Mouse (Mus musculus) retina, embryonic 14.5 days (tissue): ENCODE results near the gene Tvp23a.

Experiments used
- DNase-seq: peaks from one replicate; pipeline ENCODE4 v3.0.0-alpha.2; 2015; ENCODE audit warnings: low spot score

The Tvp23a gene

DNA sequence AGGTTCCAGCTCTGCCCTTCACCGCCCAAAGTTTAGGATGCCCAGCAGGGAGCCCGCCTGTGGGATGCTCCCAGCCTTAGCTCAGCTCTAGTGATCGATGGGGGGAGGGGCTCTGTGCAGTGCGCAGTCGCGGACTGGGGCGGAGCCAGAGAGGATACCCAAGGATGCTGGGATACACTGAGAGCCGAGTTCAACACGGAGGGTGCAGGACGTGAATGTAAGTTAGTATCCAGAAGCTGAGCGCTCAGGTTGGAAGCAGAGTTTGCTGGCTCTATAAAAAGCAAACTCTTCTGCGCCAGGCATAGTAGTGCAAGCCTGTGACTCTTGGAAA, at the start of gene Tvp23a:
Gene Tvp23a, minus strand, starts transcription at position 99 of the 331 bp plus-strand sequence.
- peak; percentile 92 for DNase-seq

DNA sequence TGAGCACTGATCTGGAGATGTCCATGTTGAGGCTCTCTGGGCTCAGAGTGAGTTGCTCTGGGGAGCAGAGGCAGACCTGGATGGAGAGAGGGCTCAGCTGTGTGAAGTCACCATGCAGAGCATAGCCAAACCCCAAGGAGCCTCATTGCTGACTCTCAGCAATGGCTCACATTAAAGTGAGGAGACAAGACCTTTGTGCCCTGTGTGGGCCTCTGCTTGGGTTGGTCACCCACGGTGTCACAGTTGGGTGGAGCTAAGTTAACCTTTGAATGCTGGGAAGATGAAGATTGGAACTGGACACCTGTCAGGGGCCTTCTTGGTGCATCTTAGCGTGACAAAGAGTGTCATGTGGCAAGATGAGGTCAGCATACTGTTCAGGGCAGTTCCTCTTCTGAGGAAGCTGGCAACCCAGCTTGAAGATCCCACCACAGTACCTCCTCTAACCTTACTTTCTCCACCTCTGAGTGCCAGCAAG, 48.7 kb upstream of the Tvp23a start:
- no peak for DNase-seq

DNA sequence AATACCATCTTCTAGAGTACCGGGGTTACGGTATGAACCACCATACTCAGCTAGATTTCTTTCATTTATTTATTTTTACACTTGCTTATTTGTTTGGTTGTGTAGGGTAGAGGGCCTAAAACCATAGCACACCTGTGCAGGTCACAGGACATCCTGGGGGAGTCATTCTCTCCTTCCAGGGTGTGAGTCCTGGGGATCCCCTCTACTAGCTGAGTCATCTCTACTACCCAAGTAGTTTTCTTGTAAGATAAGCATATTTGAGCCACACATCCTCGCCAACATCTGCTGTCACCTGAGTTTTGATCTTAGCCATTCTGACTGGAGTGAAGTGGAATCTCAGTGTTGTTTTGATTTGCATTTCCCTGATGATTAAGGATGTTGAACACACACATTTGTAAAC, 45.4 kb upstream of the Tvp23a start:
- DNase-seq, result no peak

DNA sequence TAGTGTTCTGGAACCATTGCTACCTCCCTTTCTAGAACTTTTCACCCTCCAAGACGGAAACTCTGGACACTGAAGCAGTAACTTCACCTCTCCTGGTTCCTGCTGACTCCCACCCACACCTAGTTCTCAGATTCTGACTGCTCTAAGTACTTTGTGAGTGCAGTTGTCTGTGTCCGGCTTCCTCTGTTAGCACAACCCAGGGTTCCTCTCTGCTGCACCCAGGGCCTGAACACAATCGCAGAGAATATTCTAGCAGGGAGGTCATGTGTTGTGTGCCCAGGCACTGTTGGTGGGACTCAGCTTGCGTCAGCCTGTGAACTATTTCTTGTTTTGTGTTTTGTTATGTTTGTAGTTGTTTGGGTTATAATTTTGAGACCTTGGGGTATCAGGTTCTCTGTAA, 44.6 kb upstream of the Tvp23a start:
- DNase-seq, result no peak

DNA sequence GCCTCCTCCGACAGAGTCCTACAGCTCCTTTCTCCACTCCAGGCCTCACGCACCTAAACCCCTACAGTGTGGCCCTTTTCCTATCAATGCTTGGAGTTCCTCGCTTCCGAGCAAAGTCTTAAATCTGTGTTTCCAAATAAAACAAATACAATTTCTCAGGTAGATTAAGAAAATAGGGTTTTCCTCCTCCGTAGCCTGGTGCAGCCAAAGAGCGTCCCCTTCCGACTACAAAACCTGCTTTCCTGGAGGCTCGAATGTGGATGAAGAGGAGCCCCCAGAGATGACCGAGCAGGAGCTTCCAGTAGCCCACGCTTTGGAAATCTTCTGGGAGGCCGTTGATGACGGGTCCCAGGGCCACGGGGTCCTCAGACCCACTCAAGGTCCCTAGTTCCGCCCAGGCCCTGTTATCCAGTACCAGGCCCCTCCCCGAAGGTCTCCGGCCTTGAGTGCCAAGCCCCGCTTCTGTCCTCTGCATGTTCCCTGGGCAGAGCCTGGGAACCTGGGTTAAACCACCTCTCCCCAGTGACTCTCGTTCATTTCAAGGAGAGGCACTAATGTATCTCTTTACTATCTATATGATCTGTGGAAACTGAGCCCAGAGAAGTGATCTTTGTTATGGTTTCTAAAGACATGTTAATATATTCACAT, 43.5 kb upstream of the Tvp23a start:
- DNase-seq, result no peak

DNA sequence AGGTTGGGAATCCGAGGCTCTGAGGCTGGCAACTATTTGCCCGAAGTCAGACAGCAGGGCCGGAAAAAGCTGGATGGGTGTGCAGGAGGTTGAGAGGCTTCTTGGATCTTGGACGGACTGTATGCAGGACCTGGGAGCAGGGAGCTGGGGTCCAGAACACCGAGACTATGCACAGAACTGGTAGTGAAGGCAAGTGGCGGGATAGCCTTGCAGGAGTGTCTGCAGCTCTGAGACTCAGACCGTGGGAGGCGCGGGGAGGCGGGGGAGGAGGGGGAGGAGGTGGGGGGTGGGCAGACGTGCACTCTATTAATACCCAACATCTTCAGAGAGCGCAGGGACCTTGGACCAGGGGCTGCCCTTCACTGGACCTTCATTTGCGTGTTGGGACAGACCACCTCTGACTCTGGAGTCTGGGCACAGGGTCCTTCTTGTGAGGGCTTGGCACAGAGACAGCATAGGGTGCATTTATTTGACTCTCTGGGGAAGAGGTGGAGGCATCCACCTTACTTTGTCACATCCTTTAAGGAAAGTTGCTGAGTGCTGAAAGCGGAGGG, 42.8 kb upstream of the Tvp23a start:
- DNase-seq, result no peak

DNA sequence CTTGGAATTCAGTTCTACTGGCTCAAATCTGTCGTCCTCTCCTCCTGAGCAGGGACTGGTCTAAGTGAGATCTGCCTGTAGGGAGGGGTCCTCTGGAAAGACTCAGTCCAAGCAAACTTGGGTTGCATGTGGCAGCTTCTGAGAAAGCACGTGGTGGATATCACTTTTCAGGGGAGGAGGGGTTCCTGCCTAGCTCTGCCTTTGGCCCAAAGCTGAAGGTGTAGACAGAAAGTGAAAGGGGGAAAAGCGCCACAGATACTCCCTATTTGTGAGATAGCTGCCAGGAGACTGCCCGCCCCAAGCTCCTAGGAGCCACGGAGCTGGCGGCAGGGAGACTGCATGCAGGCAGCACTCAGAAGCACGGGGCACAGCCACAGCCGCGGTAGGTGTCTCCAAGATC, 42.3 kb upstream of the Tvp23a start:
- DNase-seq, result no peak

DNA sequence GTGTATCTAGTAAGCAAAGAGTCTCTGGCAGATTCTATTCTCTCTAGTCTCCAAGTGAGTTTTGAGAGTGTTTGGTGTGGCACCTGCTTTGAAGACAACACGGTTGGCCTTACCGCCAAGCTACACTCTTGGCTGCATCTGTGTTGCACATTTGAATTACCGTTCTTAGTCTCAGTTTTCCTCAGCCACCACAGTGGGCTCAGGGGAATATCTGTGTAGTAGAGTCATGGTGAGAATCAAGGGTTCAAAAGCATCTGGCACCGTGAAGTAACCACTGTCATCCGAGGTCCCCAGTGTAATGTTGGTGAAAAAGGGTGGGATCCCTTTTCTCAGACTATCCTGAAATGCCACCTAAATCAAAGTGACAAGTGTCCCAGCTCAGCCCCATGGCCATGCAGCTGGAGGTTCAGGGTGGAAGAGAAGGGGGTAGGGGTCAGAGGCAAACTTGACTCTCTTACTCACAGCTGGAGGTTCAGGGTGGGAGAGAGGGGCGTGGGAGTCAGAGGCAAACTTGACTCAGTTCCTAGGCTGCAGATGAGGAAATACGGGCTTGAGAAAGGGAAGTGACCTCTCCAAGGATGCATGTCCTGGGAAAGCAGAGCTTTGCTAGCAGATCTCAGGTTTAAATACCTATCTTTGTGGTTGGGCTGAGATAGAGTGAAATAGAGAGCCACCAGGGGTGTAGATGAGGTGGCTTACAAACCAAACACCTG, 41.8 kb upstream of the Tvp23a start:
- DNase-seq, result no peak

DNA sequence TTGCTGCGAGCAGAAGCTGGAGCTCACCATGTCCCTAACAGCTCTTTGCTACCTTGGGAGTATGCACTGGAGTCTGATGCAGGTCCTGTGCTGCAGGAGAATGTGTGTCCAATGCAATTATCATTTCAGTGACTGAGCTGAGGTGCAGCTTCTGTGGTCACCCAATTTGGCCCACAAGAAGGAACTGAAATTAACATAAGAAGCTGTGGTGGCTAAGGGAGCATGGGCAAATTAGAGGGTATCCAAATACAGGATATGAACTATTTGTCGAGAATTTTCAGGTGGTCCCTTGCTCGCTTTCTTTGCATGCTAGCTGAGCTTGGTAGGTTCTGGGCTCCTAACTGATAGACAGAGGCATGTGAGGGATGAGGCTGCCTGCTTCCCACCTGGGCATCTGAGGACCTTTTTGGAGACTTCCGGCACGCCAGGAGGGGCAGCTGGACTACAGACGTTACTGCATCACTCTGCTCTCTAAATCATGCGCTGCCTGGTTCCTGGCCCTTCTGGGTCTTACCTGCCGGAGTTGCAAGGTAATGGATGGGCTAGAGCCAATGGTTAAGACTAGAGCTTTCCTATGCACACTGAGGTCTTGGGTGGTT, 40.8 kb upstream of the Tvp23a start:
- no peak for DNase-seq

DNA sequence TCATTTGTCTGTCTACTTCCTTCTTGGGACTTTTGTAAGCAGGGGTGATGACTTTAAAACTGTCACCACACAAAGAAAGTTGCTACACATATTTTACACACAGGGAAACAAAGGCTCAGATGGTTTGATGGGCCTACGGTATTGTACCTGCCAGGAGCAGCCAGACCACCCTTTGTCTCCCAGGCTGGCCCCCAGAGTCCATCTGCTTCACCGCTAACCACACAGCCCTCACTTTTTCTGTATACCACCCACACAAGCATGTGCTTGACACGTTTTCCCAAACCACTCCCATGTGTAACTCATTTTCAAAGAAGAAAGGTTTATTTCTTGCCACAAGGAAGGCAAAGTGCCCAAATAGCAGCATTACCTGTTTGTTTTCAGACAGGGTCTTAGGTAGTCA, 39.8 kb upstream of the Tvp23a start:
- DNase-seq, result no peak

DNA sequence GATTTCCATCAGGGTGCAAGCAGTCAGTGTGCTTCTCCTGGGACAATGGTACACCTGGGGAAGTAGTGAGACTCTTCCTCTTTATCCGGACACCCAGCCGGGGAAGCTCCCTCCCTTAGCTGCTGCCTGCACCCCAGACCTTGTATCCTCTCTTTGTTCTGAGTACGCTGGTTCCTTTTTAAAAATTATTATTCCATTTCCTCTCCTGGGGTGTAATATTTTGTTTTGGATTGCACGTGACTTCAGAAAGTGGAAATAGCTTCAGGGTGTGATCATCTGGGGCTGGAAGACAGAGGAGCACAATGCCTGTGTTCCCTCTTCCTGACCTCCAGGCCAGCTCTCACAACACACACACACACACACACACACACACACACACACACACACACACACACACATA, 35.2 kb upstream of the Tvp23a start:
- no peak for DNase-seq

DNA sequence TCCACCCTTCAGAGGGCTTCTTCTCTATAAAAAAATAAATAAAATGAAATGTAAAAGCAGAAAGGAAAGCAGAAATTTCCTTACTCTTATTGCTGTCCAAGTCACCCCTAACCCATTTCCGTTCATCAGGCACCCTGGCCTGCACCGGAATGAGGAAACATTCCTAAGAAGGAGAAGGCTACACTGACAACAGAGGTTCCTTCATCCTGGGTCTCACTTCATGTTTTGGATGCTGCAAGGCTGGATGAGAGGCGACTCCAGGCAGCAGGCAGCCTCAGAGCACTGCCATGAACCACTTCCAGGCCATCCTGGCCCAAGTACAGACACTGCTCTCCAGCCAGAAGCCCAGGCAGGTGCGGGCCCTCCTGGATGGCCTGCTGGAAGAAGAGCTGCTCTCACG, 32.7 kb upstream of the Tvp23a start, which contains the start of gene Ciita:
Gene Ciita, plus strand, starts transcription at position 203 of the 400 bp plus-strand sequence.
- DNase-seq, result no peak

DNA sequence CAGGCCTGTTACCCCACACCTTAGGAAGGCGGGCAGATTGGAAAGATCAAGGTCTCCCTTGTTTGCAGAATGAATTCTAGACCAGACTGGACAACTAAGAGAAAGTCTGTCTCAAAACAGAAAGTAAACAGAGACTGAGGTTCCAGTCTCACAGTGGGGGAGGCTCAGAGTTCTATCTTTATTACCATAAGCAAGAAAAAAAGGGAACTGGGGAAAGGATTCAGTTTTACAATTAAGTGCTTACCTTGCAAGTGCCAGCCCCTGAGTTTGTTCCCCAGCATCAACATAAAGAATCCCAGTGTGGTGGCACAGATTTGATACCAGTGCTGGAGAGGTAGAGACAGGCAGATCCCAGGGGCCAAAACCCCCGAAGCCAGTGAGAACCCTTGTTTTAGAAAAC, 28.8 kb upstream of the Tvp23a start:
- DNase-seq, result no peak

DNA sequence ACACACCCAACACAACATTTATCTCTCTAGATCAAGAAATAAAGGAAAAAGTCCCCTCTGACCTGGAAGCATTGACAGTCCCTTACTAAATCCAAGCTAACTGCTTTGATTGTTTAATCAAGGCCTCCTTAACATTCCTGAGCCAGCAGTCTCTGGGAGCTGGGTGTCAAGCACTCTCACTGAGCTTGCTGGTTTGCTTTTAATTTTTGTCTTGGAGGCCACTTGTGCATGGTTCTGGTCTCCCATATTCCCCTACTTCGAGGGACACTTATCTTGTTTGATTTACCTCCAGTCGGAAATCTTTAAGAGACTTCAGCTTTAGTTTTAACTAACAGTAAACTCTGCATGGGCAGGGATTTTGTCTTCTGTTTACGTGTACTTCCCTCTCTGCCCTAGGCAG, 27.8 kb upstream of the Tvp23a start:
- DNase-seq, result no peak

DNA sequence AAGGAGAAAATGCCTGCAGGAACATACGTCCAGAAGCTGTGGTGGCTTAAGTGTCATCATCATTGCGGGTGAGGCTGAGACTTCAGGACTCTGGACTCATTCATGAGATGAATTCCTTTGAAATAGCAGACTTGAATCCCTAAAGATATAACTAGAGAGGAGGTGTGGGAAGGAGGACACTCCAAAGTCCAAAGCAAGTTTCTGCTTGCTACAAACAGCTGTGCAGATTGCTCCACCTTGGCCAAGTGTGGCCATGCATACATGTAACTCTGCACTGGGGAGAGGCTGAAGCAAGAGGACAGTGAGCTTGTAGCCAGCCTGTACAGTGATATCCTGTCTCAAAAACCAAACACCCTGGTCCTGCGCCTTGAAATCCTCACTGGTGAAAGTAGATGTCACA, 24.8 kb upstream of the Tvp23a start:
- no peak for DNase-seq

DNA sequence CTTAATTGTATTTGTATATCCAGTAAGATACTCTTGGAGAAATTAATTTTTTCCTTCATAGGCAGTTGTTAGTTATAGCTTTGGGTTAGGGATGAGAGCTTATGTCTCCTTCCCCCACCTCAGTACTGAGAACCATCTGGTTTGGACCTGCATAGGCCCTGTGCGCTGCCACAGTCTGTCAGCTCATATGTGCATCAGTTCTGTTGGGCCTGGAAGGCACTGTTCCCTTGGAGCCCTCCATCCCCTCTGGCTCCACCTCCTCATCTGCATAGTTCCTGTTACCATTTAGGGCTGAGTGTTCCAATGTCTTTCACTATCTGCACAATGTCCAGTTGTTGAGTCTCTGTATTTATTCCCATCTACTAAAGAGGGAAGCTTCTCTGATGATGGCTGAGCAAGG, 21.0 kb upstream of the Tvp23a start:
- DNase-seq, result no peak

DNA sequence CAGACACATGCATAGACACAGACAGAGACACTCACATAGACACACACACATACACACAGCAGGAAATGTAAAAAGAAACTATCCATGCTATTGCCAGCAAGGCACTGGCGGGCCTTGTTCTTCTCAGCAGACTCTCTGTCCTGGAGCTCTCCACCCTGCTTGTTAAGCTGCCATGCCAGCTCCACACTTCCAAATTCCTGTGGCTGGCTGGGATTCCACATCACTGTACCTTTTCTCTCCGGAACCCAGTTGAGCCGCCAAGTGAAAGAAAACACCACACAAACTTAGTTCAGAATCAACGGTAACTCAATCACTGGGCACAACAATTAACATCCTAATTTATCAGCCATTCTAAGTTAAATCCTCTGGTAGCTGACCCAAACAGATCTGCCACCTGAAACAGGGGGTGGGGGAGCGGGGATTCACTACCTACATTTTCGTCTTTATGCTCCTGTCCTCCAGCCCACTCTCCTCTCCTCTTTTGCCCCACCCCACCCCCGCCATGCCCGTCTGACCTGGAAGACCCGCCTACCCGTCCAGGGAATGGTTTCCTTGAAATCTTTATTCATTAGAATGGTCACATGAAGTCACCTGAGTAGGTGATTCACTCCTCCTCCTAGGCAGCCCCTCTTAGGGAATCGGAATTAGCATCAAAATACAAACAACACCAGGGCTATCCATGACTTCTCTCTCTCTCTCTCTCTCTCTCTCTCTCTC, 20.4 kb upstream of the Tvp23a start:
- no peak for DNase-seq

DNA sequence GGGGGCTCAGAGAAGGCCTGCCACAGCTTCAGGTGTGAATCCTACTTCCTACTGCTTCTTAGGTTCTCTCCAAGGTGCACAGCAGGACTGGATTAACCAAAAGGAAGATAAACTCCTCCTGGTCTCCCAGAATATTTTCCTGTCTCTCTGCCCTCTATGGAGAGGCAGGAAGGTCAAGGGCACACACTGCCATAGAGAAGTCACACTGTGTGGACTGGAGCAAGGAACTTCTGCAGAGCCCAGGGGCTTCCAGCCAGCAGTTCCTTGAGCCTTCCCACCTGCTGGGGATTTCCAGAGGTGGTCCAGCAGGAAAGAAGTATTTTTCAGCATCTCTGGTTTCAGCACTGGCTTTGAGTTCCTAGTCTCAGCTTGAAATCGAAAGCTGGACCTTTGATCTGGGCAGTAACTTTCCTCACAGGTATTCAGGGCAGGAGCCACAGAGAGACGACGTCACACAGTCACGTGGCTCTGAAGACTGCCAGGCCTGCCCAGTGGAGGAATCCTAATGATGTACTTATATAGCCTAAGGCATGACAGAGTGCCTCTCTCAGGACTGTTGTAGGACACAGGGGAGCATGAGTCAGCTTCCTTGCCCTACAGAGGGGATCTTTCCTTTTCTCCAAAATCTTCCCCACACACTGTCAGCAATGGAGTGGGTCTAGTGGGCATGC, 18.0 kb upstream of the Tvp23a start:
- DNase-seq, result no peak

DNA sequence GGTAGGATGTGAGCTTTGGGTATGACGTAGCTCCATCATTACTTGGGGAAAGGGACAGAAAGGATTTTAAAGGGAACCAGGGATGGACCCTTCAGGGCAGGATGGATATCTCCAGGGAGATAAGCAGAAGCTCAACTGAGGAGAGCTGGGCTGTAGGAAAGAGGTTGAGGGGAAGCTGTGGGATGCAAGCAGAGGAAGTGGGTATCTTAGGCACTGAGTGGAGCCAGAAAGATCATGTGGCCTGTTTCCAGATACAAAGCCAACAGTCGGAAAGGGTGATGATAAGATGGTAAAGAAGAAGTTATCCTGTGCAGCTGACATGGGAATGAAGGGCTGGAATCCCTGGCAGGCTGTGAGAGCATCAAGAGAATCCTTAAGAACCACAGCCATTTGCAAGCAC, 14.0 kb upstream of the Tvp23a start:
- no peak for DNase-seq

DNA sequence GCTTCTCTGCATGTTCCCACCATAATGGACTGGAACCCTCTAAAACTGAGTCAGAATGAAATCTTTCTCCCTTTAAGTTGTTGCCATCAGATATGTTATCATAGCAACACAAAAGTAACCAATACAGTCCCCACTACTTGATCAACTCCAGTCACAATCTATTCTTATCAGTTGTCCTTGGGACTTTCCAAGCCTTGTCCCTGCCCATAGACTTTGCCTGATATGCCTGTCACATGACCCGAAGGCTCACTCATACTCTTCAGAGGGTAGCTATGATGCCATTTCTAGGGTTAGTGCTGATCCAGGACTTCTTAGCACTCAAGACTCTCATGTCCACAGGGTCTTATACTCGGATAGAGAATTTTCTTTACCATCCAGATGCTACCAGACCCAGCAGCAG, 13.0 kb upstream of the Tvp23a start:
- DNase-seq, result no peak

DNA sequence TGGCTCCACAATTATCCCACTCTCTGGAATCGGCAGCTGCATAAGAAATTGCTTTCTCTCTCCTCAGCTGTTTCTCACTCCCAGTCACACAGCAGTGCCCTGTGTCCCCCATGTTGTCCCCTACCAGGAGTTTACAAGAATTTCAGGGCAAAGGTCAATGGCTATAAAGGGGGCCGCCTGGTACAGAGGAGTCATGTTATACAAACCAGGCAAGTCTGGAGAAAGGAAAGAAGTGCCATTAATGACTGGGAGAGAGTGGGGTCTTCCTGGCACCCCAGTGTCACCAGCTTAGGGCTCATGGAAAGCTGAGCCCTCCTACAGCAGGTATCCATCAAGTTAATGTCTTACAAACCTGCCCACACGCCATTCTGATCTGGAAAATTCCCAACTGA, 7.4 kb upstream of the Tvp23a start:
- no peak for DNase-seq
